Mouse (Mus musculus) common myeloid progenitor, adult 5-6 weeks (primary cell): ENCODE measurements at regions not wholly inside any gene's neighbourhood (a gene's known extent, or its start where the extent isn't known, plus 50 kb on each side); places are given as distances from the start of the nearest gene placed in this dataset.

Experiments
- ATAC-seq: replicated peaks from 2 replicates; pipeline ENCODE4 v1.8.0; 2016; ENCODE audit warnings: low read depth, mild to moderate bottlenecking, moderate TSS enrichment, inconsistent platforms; ENCODE audit not compliant: poor library complexity, severe bottlenecking

DNA sequence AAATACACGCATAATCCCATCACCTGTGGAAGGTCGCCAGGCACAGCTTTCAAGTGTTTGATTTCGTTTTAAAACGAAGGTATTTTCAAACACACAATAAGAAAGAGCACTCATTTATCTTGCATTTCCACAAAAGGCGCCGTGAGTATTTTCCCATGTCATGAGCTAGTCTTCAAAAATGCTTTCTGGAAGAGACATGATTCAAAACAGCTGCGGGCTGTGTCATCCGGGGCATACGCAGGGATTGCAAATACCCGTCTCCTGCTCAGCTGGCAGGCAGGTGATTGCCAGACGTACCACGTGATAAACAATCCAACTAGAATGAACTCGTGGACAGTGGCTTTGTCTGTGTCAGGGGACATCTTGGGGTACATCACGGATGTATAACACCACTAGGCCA is 66.5 kb upstream of the Zbtb40 start:
- ATAC-seq = no peak

DNA sequence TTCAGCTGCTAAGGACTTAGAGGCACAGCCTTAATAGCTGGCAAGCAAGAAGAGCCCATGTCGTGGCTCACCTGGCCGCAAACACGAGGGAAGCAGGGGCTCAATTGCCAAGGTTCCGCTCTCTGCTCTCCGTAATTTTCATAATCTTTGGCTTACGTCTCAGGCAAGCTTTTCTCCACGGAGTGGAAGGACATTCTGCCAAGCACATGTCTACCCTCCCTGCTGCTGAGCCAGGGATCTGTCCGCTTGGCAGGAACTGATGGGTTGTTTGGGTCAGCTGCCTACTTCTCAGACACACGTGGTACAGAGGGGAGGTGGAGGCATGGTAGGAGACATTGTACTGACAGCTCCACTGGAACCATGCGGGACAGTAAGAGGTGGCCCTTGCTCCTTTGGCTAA is 61.7 kb upstream of the Zbtb40 start:
- no peak for ATAC-seq

DNA sequence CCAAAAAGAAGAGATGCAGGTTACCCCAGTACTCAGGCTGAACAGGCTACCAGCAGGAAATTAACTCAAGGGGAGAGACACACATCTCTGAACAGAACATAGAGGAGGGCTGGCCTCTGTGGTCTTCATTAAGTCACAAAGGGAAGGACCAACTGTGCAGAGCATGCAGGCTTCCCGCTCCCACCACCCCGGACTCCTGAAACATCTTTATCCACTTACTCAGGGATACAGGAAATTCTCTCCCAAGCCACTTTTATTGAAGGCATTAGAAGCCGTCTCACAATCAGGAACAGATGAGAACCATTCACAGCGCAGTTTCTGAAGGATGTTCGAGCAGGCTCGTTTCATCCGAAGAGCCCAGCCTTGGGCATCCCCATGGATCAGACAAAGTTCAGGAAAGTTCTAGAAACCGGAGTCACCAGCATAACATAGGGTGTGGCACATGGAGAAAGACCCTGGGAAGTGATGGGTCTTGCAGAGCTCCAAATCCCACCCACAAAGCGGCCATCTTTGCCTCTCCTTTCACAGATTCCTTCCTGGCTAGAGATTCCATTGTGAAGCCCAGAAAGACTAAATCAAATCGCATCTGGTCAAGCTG is 55.9 kb upstream of the Zbtb40 start:
- no peak for ATAC-seq

DNA sequence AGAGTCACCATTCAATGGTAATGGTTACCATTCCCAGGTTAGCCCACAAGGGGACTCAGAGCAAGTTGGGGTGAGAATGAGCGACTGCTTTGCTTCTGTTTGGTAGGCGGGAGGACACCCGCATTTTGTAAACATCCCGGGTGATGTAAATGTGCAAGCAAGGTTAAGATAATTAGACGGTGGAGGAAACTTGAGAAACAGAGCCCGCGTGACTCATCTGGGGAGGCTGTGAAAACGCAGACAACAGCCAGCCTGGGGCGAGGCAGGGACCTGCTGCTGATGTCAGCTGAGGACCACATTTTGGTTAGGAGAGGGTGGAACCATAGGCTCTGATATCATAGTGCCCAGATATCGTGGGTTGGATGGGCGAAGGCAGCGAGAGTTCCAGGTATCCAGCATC is 52.6 kb upstream of the Zbtb40 start:
- ATAC-seq = no peak

DNA sequence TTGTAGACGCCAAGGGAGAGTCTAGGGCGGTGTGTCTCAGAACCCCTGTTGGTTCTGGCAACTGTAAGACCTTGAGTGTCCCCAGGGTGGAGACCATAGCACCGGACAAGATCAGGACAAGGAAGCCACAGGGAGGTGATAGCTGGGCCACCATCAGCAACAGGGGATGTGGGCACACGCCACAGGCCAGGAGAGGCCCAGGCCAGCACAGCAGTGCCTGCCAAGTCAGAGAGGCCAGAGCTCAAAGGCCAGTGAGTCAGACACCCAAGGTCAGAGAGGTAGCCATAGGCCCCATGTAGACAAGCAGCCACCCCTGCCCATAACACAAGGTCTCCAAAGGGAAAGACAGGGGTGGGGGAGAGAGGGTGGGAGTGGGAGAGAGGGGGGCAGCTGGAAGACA is 52.2 kb upstream of the Zbtb40 start:
- ATAC-seq = no peak
